20 mouse cellular contexts compared by ENCODE assay signal in genomic region chr12:43856370-43856769, GRCm38 (mm10).
DNase-seq lines count a peak whose midpoint lies in the region; ATAC-seq lines count a peak whose summit lies in the region.
"Had no signal": no experiment of that assay in that cellular context is flagged by ENCODE, and none has a peak within 500 bp of the region (broad histone marks: within the 10 kb centered on the region; RNA-seq: fewer than 3 reads in every experiment).

No protein-coding gene starts in this region.

- ATAC-seq in limb, embryonic 11.5 days (ENCODE audit: insufficient number of reproducible peaks, low FRiP score, low TSS enrichment, low read depth), result peak; percentile 51; the same call in 1 of the 2 replicates
- ATAC-seq: forebrain, embryonic 14.5 days; forebrain, embryonic 16.5 days had no signal

- 45% methylated on average over 4 of the region's 4 CpGs for WGBS in limb, embryonic 11.5 days
- 69% methylated on average over 4 of the region's 4 CpGs for WGBS in limb, embryonic 10.5 days

- no peaks in the 10 kb centered on the region for H3K9me3 ChIP-seq in limb, embryonic 11.5 days (ENCODE audit: control insufficient read depth, low read length)
- no peaks in the 10 kb centered on the region for H3K9me3 ChIP-seq in limb, embryonic 10.5 days (replicated peaks)
- H3K9me3 ChIP-seq: embryonic facial prominence, embryonic 12.5 days; embryonic facial prominence, embryonic 15.5 days; forebrain, embryonic 10.5 days; forebrain, embryonic 12.5 days had no signal

- H3K9ac ChIP-seq in limb, embryonic 11.5 days (ENCODE audit: low read length), result no peak overlapping the region
- H3K9ac ChIP-seq: embryonic facial prominence, embryonic 12.5 days; embryonic facial prominence, embryonic 15.5 days; forebrain, embryonic 12.5 days had no signal

- H3K27me3 ChIP-seq in limb, embryonic 11.5 days (ENCODE audit: control insufficient read depth, insufficient read depth, low read length), result no peaks in the 10 kb centered on the region
- H3K27me3 ChIP-seq in limb, embryonic 10.5 days (ENCODE audit: low read depth, poor library complexity, severe bottlenecking), result no peaks in the 10 kb centered on the region
- H3K27me3 ChIP-seq: embryonic facial prominence, embryonic 12.5 days; embryonic facial prominence, embryonic 15.5 days; forebrain, embryonic 12.5 days had no signal

- H3K27ac ChIP-seq in limb, embryonic 11.5 days (replicated peaks; ENCODE audit: low read depth, low read length), result no peak overlapping the region
- no peak overlapping the region for H3K27ac ChIP-seq in limb, embryonic 10.5 days
- H3K27ac ChIP-seq: embryonic facial prominence, embryonic 12.5 days; embryonic facial prominence, embryonic 15.5 days; forebrain, embryonic 10.5 days; forebrain, embryonic 12.5 days had no signal

- H3K36me3 ChIP-seq in limb, embryonic 11.5 days (ENCODE audit: control insufficient read depth, insufficient read depth, low read length), result no peaks in the 10 kb centered on the region
- H3K36me3 ChIP-seq in limb, embryonic 10.5 days, result no peaks in the 10 kb centered on the region
- H3K36me3 ChIP-seq: embryonic facial prominence, embryonic 12.5 days; embryonic facial prominence, embryonic 15.5 days; forebrain, embryonic 10.5 days; forebrain, embryonic 12.5 days had no signal

- no peak overlapping the region for H3K4me3 ChIP-seq in limb, embryonic 11.5 days (ENCODE audit: low read depth, low read length)
- no peak overlapping the region for H3K4me3 ChIP-seq in limb, embryonic 10.5 days
- H3K4me3 ChIP-seq: embryonic facial prominence, embryonic 12.5 days; embryonic facial prominence, embryonic 15.5 days; erythroblast, embryonic 14.5 days; forebrain, embryonic 10.5 days; forebrain, embryonic 12.5 days had no signal

- H3K4me1 ChIP-seq in limb, embryonic 11.5 days (ENCODE audit: control insufficient read depth, insufficient read depth, low read length), result no peaks in the 10 kb centered on the region
- 0 out of 2 replicates have a peak, but pooled peaks cover 2% of the 10 kb centered on the region for H3K4me1 ChIP-seq in limb, embryonic 10.5 days
- H3K4me1 ChIP-seq: embryonic facial prominence, embryonic 12.5 days; embryonic facial prominence, embryonic 15.5 days; forebrain, embryonic 10.5 days; forebrain, embryonic 12.5 days had no signal

- no peak overlapping the region for H3K4me2 ChIP-seq in limb, embryonic 11.5 days (ENCODE audit: low read depth, severe bottlenecking)
- H3K4me2 ChIP-seq: embryonic facial prominence, embryonic 12.5 days; embryonic facial prominence, embryonic 15.5 days; forebrain, embryonic 12.5 days had no signal

- DNase-seq in limb, embryonic 11.5 days (ENCODE audit: low spot score), result no peak
- no peak for DNase-seq in limb, embryonic 10.5 days (ENCODE audit: low spot score)
- DNase-seq in forelimb bud, embryonic 11.5 days (ENCODE audit: low read depth, low spot score), result peak; percentile 28
- DNase-seq in kidney, postnatal 10 days, result no peak
- no peak for DNase-seq in lung, postnatal 36 days
- DNase-seq: adrenal gland, adult 8-10 months; adrenal gland, postnatal 14 days; adrenal gland, postnatal 36 days; cerebellum, adult 11-12 months; cerebellum, adult 2 months; cerebellum, adult 9-10 months; cerebellum, postnatal 10 days; cerebellum, postnatal 25 days had no signal
